Mouse (Mus musculus) lung, postnatal 10 days (tissue): Measurements from ENCODE around the gene Rnf180.

Source experiments
- DNase-seq: peaks from one replicate; pipeline ENCODE4 v3.0.0; 2021

Rnf180 gene

GRCm38 (mm10) chr13:105121617-105122016 lies 173.0 kb downstream of the Rnf180 start:
- DNase-seq: no peak

GRCm38 (mm10) chr13:105111599-105111998 lies 183.0 kb downstream of the Rnf180 start:
- DNase-seq: no peak

GRCm38 (mm10) chr13:105104385-105104784 lies 190.2 kb downstream of the Rnf180 start:
- DNase-seq: no peak

DNA sequence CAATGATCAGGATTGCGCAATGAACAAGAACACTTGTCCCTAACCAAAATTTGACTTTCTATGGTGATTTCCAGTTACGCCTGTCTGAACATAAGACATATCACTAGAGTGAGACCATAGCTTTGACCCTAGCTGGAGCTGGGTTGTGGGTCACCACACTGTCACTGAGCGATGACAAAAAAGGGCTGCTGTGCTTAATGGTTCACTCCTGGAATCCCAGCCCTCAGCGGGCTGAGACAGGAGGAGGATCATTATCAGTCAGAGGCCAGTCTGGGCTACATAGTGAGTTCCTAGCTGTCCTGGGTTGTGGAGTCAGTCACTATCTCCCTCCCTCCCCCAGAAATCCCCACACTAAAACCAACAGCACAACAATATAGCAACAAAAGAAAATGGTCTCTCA lies 193.9 kb downstream of the Rnf180 start:
- DNase-seq: no peak

GRCm38 (mm10) chr13:105096316-105096715 lies 198.3 kb downstream of the Rnf180 start:
- no peak for DNase-seq

DNA sequence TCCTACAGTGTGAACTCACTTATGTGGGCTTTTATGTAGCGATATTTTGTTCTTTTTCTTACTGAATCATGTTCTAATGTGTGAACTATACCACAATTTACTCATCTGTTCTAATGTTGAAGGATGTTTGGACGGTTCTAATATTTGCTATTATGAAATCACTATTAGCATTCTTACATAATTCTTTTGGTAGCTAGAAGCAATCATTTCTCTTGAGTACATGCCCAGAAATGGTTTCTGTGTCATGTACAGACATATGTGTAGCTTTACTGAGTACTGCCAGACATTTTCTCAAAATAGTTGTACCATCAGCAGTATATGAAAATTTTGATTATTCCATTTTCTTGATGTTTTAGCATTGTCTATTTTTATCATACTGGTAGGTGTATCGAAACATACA lies 205.3 kb downstream of the Rnf180 start:
- no peak for DNase-seq

- DNase-seq: no peak
These were observed 212.8 kb downstream of the Rnf180 start, which contains the start of gene 4933425L06Rik for GRCm38 (mm10) chr13:105081862-105082261. 4933425L06Rik (plus strand) TSS chr13:105082122.
